Mouse (Mus musculus) adrenal gland, adult 8-10 months (tissue): Measurements from ENCODE around the gene Rapgef4. TPM values are rescaled to one million over a fixed set of nuclear protein-coding genes. Genes with fewer than 3 reads are reported as not detected.
"Not testable (repeated sequence)": the region's sequence is repeated elsewhere in the genome, so short reads cannot be mapped to it uniquely, and the experiment has no call there.

Experiments used
- DNase-seq: peaks from one replicate; pipeline ENCODE4 v3.0.0; 2022
- total RNA-seq, 4 experiments: library from RNA; stranded (reverse); gene quantifications; 2 replicates each; pipeline ENCODE4 v1.2.4; 2022

Rapgef4 gene
- total RNA-seq, 4 experiments from 2014 or later: 138 to 583 (median 298) TPM

GRCm38 (mm10) chr2:72029586-72030144, 48.6 kb downstream of the Rapgef4 start:
- no peak for DNase-seq

GRCm38 (mm10) chr2:72031717-72032116, 50.7 kb downstream of the Rapgef4 start:
- DNase-seq: no peak

GRCm38 (mm10) chr2:72035616-72036015, 54.6 kb downstream of the Rapgef4 start:
- DNase-seq: peak; percentile 74

GRCm38 (mm10) chr2:72037357-72037756, 56.3 kb downstream of the Rapgef4 start:
- DNase-seq: no peak

GRCm38 (mm10) chr2:72038235-72038634, 57.2 kb downstream of the Rapgef4 start:
- DNase-seq: peak; percentile 75

- peak; percentile 70 for DNase-seq
Observed at GRCm38 (mm10) chr2:72038651-72039251, 57.7 kb downstream of the Rapgef4 start.

- DNase-seq: no peak
Observed at GRCm38 (mm10) chr2:72039522-72040045, 58.5 kb downstream of the Rapgef4 start.

- no peak for DNase-seq
Observed at GRCm38 (mm10) chr2:72041087-72041486, 60.0 kb downstream of the Rapgef4 start.

GRCm38 (mm10) chr2:72042093-72042492, 61.1 kb downstream of the Rapgef4 start:
- DNase-seq: no peak

- DNase-seq: no peak
Observed at GRCm38 (mm10) chr2:72044191-72044590, 63.2 kb downstream of the Rapgef4 start.

GRCm38 (mm10) chr2:72045024-72045423, 64.0 kb downstream of the Rapgef4 start:
- DNase-seq: no peak

GRCm38 (mm10) chr2:72045659-72046058, 64.6 kb downstream of the Rapgef4 start:
- DNase-seq: no peak

GRCm38 (mm10) chr2:72050451-72050850, 69.4 kb downstream of the Rapgef4 start:
- DNase-seq: no peak

GRCm38 (mm10) chr2:72054280-72054679, 73.2 kb downstream of the Rapgef4 start:
- peak; percentile 31 for DNase-seq

- DNase-seq: no peak
Observed at GRCm38 (mm10) chr2:72054736-72055135, 73.7 kb downstream of the Rapgef4 start.

- peak; percentile 54 for DNase-seq
Observed at GRCm38 (mm10) chr2:72055476-72055875, 74.4 kb downstream of the Rapgef4 start.

GRCm38 (mm10) chr2:72056081-72056874, 75.2 kb downstream of the Rapgef4 start:
- DNase-seq: no peak

GRCm38 (mm10) chr2:72062931-72063330, 81.9 kb downstream of the Rapgef4 start:
- DNase-seq: no peak

GRCm38 (mm10) chr2:72068505-72068904, 87.5 kb downstream of the Rapgef4 start:
- no peak for DNase-seq

- DNase-seq: no peak
Observed at GRCm38 (mm10) chr2:72070086-72070485, 89.0 kb downstream of the Rapgef4 start.

- not testable (repeated sequence) for DNase-seq
Observed at GRCm38 (mm10) chr2:72073121-72073520, 92.1 kb downstream of the Rapgef4 start.

- no peak for DNase-seq
Observed at GRCm38 (mm10) chr2:72074999-72075561, 94.0 kb downstream of the Rapgef4 start.
